Mouse (Mus musculus): ENCODE measurements around the gene Nfia.

DNA sequence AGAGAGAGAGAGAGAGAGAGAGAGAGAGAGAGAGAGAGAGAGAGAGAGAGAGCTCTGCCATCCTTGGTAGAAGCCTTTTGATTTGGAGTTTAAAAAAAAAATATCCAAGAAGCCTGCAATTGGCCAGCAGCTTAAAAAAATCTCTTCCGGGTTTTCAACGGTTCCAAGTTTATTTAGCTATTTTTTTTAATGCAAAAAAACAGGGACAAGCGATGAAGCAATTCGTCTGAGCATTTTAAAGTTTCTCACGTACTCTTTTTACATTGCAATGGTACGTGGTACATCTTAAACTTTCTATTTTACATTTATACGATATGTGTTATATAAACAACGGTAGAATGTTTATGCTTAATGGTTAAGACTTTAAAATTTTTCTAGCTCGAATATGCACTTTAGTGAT lies at the start of gene Nfia:
- TF ChIP-seq FLI1 (IDR thresholded peaks at IDR 0.05; ENCODE audit: low read length) (no peak), GATA1 (IDR thresholded peaks at IDR 0.05; ENCODE audit: borderline replicate concordance, low read length) (no peak)
